Mouse (Mus musculus) cerebellum, adult 2 months (tissue): ENCODE data around the gene Pmel.

Source experiments
- CTCF ChIP-seq: fragments of 200-500 bp; IDR thresholded peaks from 2 replicates; pipeline ENCODE4 v1.5.1; 2011; ENCODE audit warnings: low read depth, mild to moderate bottlenecking, control low read depth, low read length, moderate library complexity, borderline replicate concordance; ENCODE audit not compliant: insufficient read depth
- POLR2A ChIP-seq: fragments of 200-500 bp; IDR thresholded peaks from 2 replicates; pipeline ENCODE4 v1.6.1; 2011; ENCODE audit warnings: low read length, control low read depth, borderline replicate concordance; ENCODE audit not compliant: insufficient read depth

DNA sequence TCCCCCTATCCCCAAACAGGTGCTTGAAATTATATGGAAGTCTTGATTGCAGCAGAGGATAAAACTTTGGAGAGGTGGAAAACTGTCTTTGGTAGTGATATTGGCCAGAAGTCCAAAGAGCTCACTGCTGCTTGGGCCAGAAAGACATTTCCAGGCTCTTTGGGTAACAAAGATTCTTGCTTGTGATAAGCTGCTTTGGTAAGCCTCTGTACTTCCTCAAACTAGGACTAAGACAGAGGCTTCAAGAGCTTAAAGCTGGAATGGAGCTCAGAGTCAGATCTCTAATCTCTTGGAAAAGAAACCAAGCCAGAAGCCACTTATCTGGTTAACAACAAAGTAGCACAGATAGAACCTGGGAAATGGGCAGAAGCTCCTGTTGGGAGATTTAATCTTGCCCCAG is 41.5 kb upstream of the Pmel start:
- TF ChIP-seq CTCF (no peak), POLR2A (no peak)
